14 mouse cellular contexts compared by ENCODE assay signal in genomic region chr5:150390422-150390821, GRCm38 (mm10).
A peak's percentile ranks its signal among the peaks of the same experiment; 100 is the strongest.
DNase-seq lines count a peak whose midpoint lies in the region; ATAC-seq and TF ChIP-seq lines count a peak whose summit lies in the region.
"Had no signal": no experiment of that assay in that cellular context is flagged by ENCODE, and none has a peak within 500 bp of the region (broad histone marks: within the 10 kb centered on the region; RNA-seq: fewer than 3 reads in every experiment).

No protein-coding gene starts in this region.

- peaks cover 5% of the 10 kb centered on the region for H3K9me3 ChIP-seq in heart, embryonic 11.5 days (replicated peaks; ENCODE audit: control insufficient read depth, low read length)
- peaks cover 2% of the 10 kb centered on the region; the same call in 1 of the 2 replicates for H3K9me3 ChIP-seq in liver, embryonic 14.5 days (ENCODE audit: control insufficient read depth, low read length)
- peaks cover 8% of the 10 kb centered on the region; the same call in 1 of the 2 replicates for H3K9me3 ChIP-seq in forebrain, embryonic 13.5 days (replicated peaks)

- no peak overlapping the region for H3K9ac ChIP-seq in heart, adult 2 months (ENCODE audit: low read depth, low read length)
- 0 out of 2 replicates have a peak overlapping the region, but pooled peaks have one; percentile 1 for H3K9ac ChIP-seq in heart, embryonic 11.5 days (ENCODE audit: low read depth, low read length)
- H3K9ac ChIP-seq in liver, embryonic 14.5 days (replicated peaks), result no peak overlapping the region
- H3K9ac ChIP-seq in forebrain, embryonic 13.5 days, result no peak overlapping the region
- H3K9ac ChIP-seq: limb, embryonic 13.5 days; neural tube, embryonic 15.5 days had no signal

- peak; percentile 85 for ATAC-seq in heart, embryonic 11.5 days (replicated peaks; ENCODE audit: insufficient number of reproducible peaks, low FRiP score, low TSS enrichment)
- ATAC-seq in liver, embryonic 14.5 days (ENCODE audit: insufficient read depth), result peak; percentile 66
- ATAC-seq in forebrain, embryonic 13.5 days, result no peak
- ATAC-seq: forebrain, embryonic 16.5 days had no signal

- H3K4me2 ChIP-seq in heart, embryonic 11.5 days, result peak overlapping the region; percentile 14; the same call in 1 of the 2 replicates
- H3K4me2 ChIP-seq in liver, embryonic 14.5 days (ENCODE audit: low read depth), result peak overlapping the region; percentile 7
- H3K4me2 ChIP-seq in forebrain, embryonic 13.5 days, result no peak overlapping the region
- H3K4me2 ChIP-seq: limb, embryonic 13.5 days; neural tube, embryonic 15.5 days had no signal

- peak in 1 of 2 experiments; percentile 22 for DNase-seq in heart, adult 2 months
- no peak for DNase-seq in heart, postnatal 36 days
- peak; percentile 79 for DNase-seq in MEL-GATA-1-ER (ENCODE audit: extremely low read depth, low read depth)
- DNase-seq in liver, embryonic 14.5 days (ENCODE audit: low read depth in 3 of 3, low spot score in 3 of 3), result peak in 1 of 3 experiments; percentile 26
- no peak for DNase-seq in ovary, postnatal 36 days (ENCODE audit: low spot score)
- DNase-seq in layer of hippocampus, postnatal 10 days (ENCODE audit: low spot score in 2 of 2), result no peak
- DNase-seq: cerebellum, postnatal 10 days; gastrocnemius, postnatal 25 days; lung, postnatal 36 days had no signal

- no peak for TF ChIP-seq CTCF in heart, adult 2 months (IDR thresholded peaks at IDR 0.05)
- TF ChIP-seq CTCF in liver, embryonic 14.5 days (IDR thresholded peaks at IDR 0.05; ENCODE audit: low read depth), result no peak

- no peak for TF ChIP-seq POLR2A in heart, adult 2 months (IDR thresholded peaks at IDR 0.05; ENCODE audit: insufficient read depth, low read depth, low read length)

- H3K4me3 ChIP-seq in heart, adult 2 months, result no peak overlapping the region
- no peak overlapping the region for H3K4me3 ChIP-seq in heart, embryonic 11.5 days (ENCODE audit: low read depth, low read length)
- H3K4me3 ChIP-seq in liver, embryonic 14.5 days (ENCODE audit: insufficient read depth in 1 of 2, low read depth in 2 of 2, low read length in 2 of 2), result no peak overlapping the region
- no peak overlapping the region for H3K4me3 ChIP-seq in forebrain, embryonic 13.5 days
- H3K4me3 ChIP-seq: limb, embryonic 13.5 days; neural tube, embryonic 15.5 days had no signal

- H3K4me1 ChIP-seq in heart, adult 2 months (ENCODE audit: control insufficient read depth, insufficient read depth, low read length), result no peaks in the 10 kb centered on the region
- peaks cover 6% of the 10 kb centered on the region for H3K4me1 ChIP-seq in heart, embryonic 11.5 days (ENCODE audit: control insufficient read depth, insufficient read depth, low read length)
- H3K4me1 ChIP-seq in liver, embryonic 14.5 days (replicated peaks; ENCODE audit: control insufficient read depth in 2 of 2, insufficient read depth in 2 of 2, low read length in 1 of 2), result peaks cover 0 to 11% of the 10 kb centered on the region in 2 experiments
- no peaks in the 10 kb centered on the region for H3K4me1 ChIP-seq in forebrain, embryonic 13.5 days
- H3K4me1 ChIP-seq: limb, embryonic 13.5 days; neural tube, embryonic 15.5 days had no signal

- intact Hi-C loops in heart, adult 2 months (cut with DNase I), result loop anchor here (5.0 kb wide), 1 partner anchor 158 kb away; no protein-coding TSS in a partner anchor
- intact Hi-C loops in heart, postnatal 36 days (cut with DNase I), result no loop called here

- peak overlapping the region; percentile 9 for H3K27ac ChIP-seq in heart, adult 2 months
- peak overlapping the region; percentile 91 for H3K27ac ChIP-seq in heart, embryonic 11.5 days (ENCODE audit: low read depth, low read length)
- no peak overlapping the region for H3K27ac ChIP-seq in liver, embryonic 14.5 days
- H3K27ac ChIP-seq in forebrain, embryonic 13.5 days, result no peak overlapping the region
- H3K27ac ChIP-seq: limb, embryonic 13.5 days; neural tube, embryonic 15.5 days had no signal

- 17% methylated on average over 7 of the region's 7 CpGs for WGBS in heart, adult 2 months
- whole genome bisulfite sequencing in heart, embryonic 11.5 days (ENCODE audit: insufficient replicate concordance), result 9% methylated on average over 7 of the region's 7 CpGs
- 9% methylated on average over 7 of the region's 7 CpGs for WGBS in liver, embryonic 14.5 days (ENCODE audit: insufficient replicate concordance)
- 89% methylated on average over 7 of the region's 7 CpGs for WGBS in forebrain, embryonic 13.5 days

- H3K36me3 ChIP-seq in heart, adult 2 months (ENCODE audit: control insufficient read depth, insufficient read depth, low read length), result peaks cover 8% of the 10 kb centered on the region
- peaks cover 36% of the 10 kb centered on the region for H3K36me3 ChIP-seq in heart, embryonic 11.5 days (ENCODE audit: control insufficient read depth, insufficient read depth, low read length)
- H3K36me3 ChIP-seq in liver, embryonic 14.5 days (replicated peaks; ENCODE audit: control insufficient read depth, insufficient read depth, low read depth), result no peaks in the 10 kb centered on the region
- H3K36me3 ChIP-seq in forebrain, embryonic 13.5 days (ENCODE audit: poor library complexity, severe bottlenecking), result peaks cover 28% of the 10 kb centered on the region

- no peak for TF ChIP-seq EP300 in heart, adult 2 months (IDR thresholded peaks at IDR 0.05; ENCODE audit: insufficient read depth, low read depth, low read length)
- no peak; the same call in 1 of the 2 replicates for TF ChIP-seq EP300 in liver, embryonic 14.5 days (IDR thresholded peaks at IDR 0.05; ENCODE audit: low read depth)

- no peaks in the 10 kb centered on the region for H3K79me2 ChIP-seq in heart, adult 2 months (replicated peaks; ENCODE audit: control insufficient read depth, insufficient read depth, low read length)

- H3K27me3 ChIP-seq in heart, adult 2 months (ENCODE audit: control insufficient read depth, insufficient read depth, low read length), result no peaks in the 10 kb centered on the region
- H3K27me3 ChIP-seq in heart, embryonic 11.5 days (ENCODE audit: control insufficient read depth, insufficient read depth, low read length), result no peaks in the 10 kb centered on the region
- no peaks in the 10 kb centered on the region for H3K27me3 ChIP-seq in liver, embryonic 14.5 days (ENCODE audit: control insufficient read depth, insufficient read depth, low read length)
- H3K27me3 ChIP-seq in forebrain, embryonic 13.5 days, result no peaks in the 10 kb centered on the region
- H3K27me3 ChIP-seq: limb, embryonic 13.5 days; neural tube, embryonic 15.5 days had no signal

Comparison
In these comparisons a context has a peak if more than half of its experiments do, and no peak if none do; other contexts are left out.
1. H3K27ac ChIP-seq: peak in heart, adult 2 months (single experiment) and heart, embryonic 11.5 days (single experiment); none in liver, embryonic 14.5 days (single experiment) and forebrain, embryonic 13.5 days (single experiment).